Mouse (Mus musculus): ENCODE results near the gene Amn1.
"Not testable (repeated sequence)": the region's sequence is repeated elsewhere in the genome, so short reads cannot be mapped to it uniquely, and the experiment has no call there.

Gene Amn1

GRCm38 (mm10) chr6:149188041-149188924, at the start of gene Amn1:
TSS of gene Amn1 (minus strand) at chr6:149188712.
- DNase-seq (ENCODE audit: low read depth, low spot score), result peak; percentile 99

GRCm38 (mm10) chr6:149236807-149237206, 48.3 kb upstream of the Amn1 start:
- no peak for DNase-seq (ENCODE audit: low read depth, low spot score)

GRCm38 (mm10) chr6:149233918-149234317, 45.4 kb upstream of the Amn1 start:
- DNase-seq (ENCODE audit: low read depth, low spot score), result no peak

- no peak for DNase-seq (ENCODE audit: low read depth, low spot score)
Measured at GRCm38 (mm10) chr6:149224751-149225150, 36.2 kb upstream of the Amn1 start.

GRCm38 (mm10) chr6:149221296-149221695, 32.8 kb upstream of the Amn1 start:
- no peak for DNase-seq (ENCODE audit: low read depth, low spot score)

GRCm38 (mm10) chr6:149198572-149198971, 10.1 kb upstream of the Amn1 start:
- DNase-seq (ENCODE audit: low read depth, low spot score), result no peak

GRCm38 (mm10) chr6:149197116-149197515, 8.6 kb upstream of the Amn1 start:
- no peak for DNase-seq (ENCODE audit: low read depth, low spot score)

GRCm38 (mm10) chr6:149193276-149193905, 4.9 kb upstream of the Amn1 start:
- peak; percentile 81 for DNase-seq (ENCODE audit: low read depth, low spot score)

- peak; percentile 32 for DNase-seq (ENCODE audit: low read depth, low spot score)
Measured at GRCm38 (mm10) chr6:149191951-149192350, 3.4 kb upstream of the Amn1 start.

GRCm38 (mm10) chr6:149189340-149189922, 919 bp upstream of the Amn1 start:
- DNase-seq (ENCODE audit: low read depth, low spot score), result no peak

- DNase-seq (ENCODE audit: low read depth, low spot score), result no peak
Measured at GRCm38 (mm10) chr6:149188925-149189257, 379 bp upstream of the Amn1 start.

GRCm38 (mm10) chr6:149187371-149187770, 1.1 kb downstream of the Amn1 start:
- DNase-seq (ENCODE audit: low read depth, low spot score), result no peak

- DNase-seq (ENCODE audit: low read depth, low spot score), result no peak
Measured at GRCm38 (mm10) chr6:149184007-149184406, 4.5 kb downstream of the Amn1 start.

GRCm38 (mm10) chr6:149179064-149179463, 9.4 kb downstream of the Amn1 start:
- DNase-seq (ENCODE audit: low read depth, low spot score), result no peak

GRCm38 (mm10) chr6:149174932-149175570, 13.5 kb downstream of the Amn1 start:
- DNase-seq (ENCODE audit: low read depth, low spot score), result no peak

- DNase-seq (ENCODE audit: low read depth, low spot score), result no peak
Measured at GRCm38 (mm10) chr6:149173831-149174625, 14.5 kb downstream of the Amn1 start.

GRCm38 (mm10) chr6:149169965-149170364, 18.5 kb downstream of the Amn1 start:
- not testable (repeated sequence) for DNase-seq (ENCODE audit: low read depth, low spot score)

- DNase-seq (ENCODE audit: low read depth, low spot score), result no peak
Measured at GRCm38 (mm10) chr6:149168436-149168835, 20.1 kb downstream of the Amn1 start.

- DNase-seq (ENCODE audit: low read depth, low spot score), result no peak
Measured at GRCm38 (mm10) chr6:149167672-149168071, 20.8 kb downstream of the Amn1 start.

GRCm38 (mm10) chr6:149167038-149167437, 21.5 kb downstream of the Amn1 start:
- DNase-seq (ENCODE audit: low read depth, low spot score), result not testable (repeated sequence)
